Mouse (Mus musculus) lung, postnatal 10 days (tissue): Measurements from ENCODE around the gene Gm9573.

Source experiments
- DNase-seq: peaks from one replicate; pipeline ENCODE4 v3.0.0; 2021

Gene Gm9573

GRCm38 (mm10) chr17:35626537-35626936 is at the start of gene Gm9573:
Gene Gm9573, minus strand, starts transcription at chr17:35626637.
- DNase-seq = no peak

DNA sequence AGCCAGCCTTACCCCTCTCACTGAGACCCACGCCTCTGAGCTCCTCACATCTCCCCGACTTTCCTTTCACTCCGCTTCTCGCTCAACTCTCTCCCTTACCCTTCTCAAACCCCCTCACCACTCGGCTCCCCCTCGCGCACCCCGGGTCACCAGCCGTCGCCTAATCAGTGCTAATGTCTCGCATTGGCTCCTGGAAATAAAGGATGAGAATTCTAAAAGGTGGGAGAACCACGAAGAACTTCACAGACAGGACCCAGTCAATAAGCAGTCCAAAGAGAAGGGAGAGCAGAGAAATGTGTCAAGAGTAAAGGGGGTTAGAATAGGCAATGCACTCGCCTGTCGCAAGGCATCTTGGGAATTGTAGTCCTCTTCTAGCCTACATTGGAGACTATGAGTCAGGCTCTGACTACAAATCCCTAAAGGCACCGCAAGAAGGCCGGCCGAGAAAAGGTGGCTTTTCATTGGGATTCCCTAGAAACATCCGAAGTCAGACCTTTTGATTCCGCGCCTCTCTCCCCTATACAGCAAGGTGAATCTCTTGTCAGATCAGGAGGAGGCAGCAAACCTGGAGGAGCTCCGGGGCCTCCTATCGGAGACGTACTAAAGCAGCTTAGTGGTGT is 47.1 kb upstream of the Gm9573 start, which contains the start of gene Gtf2h4:
Gene Gtf2h4, minus strand, starts transcription at position 324 of the 620 bp plus-strand sequence.
- peak; percentile 97 for DNase-seq

- no peak for DNase-seq
Measured at GRCm38 (mm10) chr17:35672527-35672926, 46.1 kb upstream of the Gm9573 start.

GRCm38 (mm10) chr17:35671846-35672245 is 45.4 kb upstream of the Gm9573 start:
- no peak for DNase-seq

GRCm38 (mm10) chr17:35669731-35670130 is 43.3 kb upstream of the Gm9573 start:
- no peak for DNase-seq

DNA sequence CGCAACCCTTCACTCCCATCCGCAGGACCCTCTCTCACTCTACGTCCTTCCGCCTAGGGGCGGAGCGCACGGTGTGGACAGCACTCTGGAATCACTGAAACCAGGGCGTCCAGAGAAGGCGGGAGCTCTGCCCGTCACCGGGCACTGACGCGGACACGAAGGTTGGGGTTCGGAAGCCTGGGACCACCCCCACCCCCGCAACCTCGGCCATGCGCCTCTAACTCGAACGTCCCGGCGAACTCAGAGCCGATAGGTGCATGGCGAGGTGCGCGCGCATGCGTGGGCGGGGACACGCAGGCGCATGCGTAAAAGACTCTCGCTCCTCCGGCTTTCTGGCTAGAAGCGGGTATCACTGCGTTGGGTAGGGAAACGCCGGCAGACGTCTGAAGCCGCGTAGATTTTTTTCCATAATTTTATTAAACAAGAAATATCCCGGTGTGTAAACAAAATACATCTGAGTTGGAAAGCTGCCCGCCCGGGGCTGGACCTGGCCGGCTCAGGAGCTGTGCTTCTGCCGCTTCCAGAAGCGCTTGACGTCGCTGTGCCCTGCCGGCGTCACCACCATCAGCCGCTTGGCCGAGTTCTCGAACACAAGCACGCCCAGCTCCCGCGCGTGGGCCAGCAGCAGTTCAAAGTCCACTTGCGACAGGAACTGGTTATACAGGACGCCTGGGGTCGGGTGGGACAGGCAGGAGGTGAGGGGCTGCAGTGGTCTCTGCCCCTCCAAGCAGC is 41.1 kb upstream of the Gm9573 start, which contains the start of gene Vars2:
Gene Vars2, minus strand, starts transcription at position 259 of the 732 bp plus-strand sequence.
- peak; percentile 97 for DNase-seq

GRCm38 (mm10) chr17:35666851-35667256 is 40.4 kb upstream of the Gm9573 start:
- DNase-seq = peak; percentile 37

DNA sequence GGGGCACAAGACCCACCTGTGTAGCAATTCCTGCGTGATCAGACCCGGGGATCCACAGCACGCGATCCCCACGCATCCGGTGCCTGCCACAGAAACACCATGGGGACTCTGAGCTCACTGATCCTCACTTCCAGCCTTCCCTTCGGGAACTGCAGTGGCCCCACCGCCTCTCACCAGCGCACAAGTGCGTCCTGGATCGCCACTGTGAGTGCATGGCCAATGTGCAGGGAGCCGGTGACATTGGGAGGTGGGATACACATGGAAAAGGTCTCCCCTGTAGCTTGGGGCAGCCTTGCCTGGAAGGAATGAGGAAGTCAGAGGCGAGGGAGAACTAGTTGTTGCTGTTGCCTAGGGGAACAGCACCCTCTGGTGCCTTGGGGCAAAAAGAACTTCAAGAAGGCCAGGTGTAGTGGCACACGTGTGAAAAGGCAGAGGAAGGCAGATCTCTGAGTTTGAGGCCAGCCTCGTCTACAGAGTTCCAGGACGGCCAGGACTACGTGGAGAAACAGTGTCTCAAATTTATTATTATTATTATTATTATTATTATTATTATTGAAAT is 39.6 kb upstream of the Gm9573 start:
- peak; percentile 65 for DNase-seq

- DNase-seq = no peak
Measured at GRCm38 (mm10) chr17:35653086-35653485, 26.6 kb upstream of the Gm9573 start.

GRCm38 (mm10) chr17:35649429-35649828 is 23.0 kb upstream of the Gm9573 start:
- DNase-seq = peak; percentile 80

DNA sequence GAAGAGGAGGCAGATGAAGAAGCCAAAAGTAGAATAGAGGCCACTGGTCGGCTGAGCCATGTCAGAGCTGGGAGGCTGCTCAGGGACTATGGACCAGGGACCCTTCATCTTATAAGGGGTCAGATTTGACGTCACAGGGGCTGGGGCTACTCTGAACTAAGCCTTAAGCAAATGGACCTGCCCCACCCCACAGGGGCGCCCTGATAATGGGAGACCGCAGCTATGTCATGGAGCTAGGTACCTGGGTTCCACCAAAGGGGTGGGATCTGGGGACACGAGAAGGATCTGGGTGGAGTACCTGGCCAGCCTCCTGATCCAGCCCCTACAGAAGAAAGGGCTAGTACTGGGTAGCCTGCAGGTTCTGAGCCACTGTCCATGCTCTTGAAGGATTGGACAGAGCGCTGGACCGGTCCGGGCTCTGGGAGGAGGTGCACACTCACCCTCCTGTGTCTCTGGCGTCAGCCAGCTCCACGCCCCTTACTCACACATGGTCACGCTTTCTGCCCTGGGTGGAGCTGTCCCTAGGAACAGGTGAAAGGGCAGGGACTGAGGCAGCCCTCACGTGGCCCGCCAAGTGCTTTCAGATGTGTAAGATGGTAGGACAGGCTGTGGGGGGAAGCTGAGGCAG is 17.3 kb upstream of the Gm9573 start, which contains the start of gene Mucl3:
Gene Mucl3, minus strand, starts transcription at position 87 of the 628 bp plus-strand sequence.
- DNase-seq = no peak

DNA sequence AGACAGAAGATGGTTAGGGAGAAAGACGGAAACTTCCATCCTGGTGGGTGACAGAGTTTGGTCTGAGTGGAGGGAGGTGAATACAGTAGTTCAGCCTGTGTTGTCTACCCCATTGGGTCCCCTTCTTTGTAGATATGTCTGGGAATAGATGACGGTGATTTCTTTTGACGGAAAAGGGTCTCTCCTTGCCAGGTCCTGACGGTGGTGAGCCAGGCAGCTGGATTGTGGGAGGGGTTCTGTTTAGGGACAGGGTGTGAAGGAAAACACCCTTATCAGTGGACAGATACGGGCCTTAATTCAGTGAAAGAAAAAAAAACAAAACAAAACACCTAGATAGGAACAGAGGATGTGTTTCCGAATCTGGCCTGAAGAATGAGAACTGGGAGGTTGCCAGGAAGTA is 12.9 kb upstream of the Gm9573 start:
- no peak for DNase-seq

- DNase-seq = peak; percentile 89
Measured at GRCm38 (mm10) chr17:35638475-35639190, 12.2 kb upstream of the Gm9573 start.

GRCm38 (mm10) chr17:35636363-35636762 is 9.9 kb upstream of the Gm9573 start:
- peak; percentile 84 for DNase-seq

- DNase-seq = peak; percentile 82
Measured at GRCm38 (mm10) chr17:35635699-35636111, 9.3 kb upstream of the Gm9573 start.

DNA sequence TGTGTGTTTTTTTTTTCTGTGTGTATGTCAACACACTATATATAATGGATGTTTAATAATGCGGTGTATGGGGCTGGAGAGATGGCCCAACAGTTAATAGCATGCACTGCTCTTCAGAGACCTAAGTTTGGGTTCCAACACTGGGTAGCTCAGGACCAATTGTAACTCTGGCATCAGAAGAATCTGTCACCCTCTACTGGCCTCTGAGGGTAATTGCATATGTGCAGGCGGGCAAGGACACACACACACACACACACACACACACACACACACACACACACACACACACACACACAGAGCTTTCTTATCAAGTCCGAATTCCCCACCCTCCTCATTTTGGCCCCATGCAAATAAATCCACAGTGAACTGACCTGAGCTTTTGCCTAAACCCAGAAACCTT is 8.8 kb upstream of the Gm9573 start:
- no peak for DNase-seq

- peak; percentile 77 for DNase-seq
Measured at GRCm38 (mm10) chr17:35633992-35634391, 7.6 kb upstream of the Gm9573 start.

DNA sequence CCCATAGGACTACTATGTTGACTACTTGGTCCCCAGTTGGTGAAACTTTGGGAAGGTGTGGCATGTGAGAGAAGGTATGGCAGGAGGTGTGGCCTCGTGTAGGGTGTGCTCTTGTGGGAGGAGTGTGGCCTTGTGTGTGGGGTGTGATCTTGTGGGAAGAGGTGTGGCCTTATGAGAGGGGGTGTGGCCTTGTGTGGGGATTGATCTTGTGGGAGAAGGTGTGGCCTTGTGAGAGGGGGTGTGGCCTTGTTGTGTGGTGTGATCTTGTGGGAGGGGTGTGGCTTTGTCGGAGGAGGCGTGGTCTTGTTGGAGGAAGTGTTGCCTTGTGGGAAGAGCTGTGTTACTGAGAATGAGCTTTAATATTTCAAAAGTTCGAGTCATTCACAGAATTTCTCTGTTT is 9.3 kb downstream of the Gm9573 start:
- no peak for DNase-seq

DNA sequence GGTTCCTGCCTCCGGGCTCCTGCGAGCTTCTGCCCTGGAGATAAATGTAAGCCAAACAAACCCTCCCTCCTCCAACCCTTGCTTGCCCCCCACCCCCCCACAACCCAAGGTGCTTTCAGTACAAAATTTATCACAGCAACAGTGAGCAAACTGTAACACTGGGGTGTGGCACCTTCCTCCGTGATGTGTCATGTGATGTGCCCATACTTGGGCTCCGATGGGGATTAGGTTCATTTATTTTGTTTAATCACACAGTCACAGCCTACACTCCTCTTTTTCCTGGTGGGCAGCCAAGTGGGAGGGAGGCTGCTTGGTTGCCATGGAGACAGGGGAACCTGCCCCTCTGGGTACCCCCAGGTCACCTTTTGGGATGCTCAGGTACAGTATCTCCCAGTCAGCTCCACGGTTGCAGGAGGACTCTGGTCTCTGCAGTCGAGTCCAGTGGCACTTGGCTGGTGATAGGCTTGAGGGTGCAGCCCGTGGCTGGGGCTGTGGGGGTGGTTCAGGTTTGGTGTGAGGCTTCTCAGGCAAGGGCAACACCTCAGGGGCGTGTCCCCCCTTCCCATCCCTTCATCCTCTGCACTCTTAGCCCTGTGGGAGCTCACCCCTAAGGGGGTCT is 24.6 kb downstream of the Gm9573 start:
- no peak for DNase-seq

DNA sequence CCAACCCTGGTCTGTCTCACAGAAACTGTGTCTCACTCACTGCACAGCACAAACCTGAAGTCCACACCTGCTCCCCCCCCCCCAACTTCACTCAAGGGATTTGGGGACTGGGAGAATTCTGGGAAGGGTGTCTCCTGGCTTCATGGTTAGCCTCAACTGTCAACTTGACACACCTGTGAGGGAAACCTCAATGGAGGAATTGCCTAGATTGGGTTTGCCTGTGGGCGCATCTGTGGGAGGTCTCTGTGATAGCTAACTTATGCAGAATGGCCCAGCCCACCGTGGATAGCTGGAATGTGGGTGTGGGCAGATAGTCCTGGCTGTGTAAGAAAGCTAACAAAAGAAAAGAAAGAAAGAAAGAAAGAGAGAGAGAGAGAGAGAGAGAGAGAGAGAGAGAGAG is 25.2 kb downstream of the Gm9573 start, which contains the start of gene Sfta2:
Gene Sfta2, plus strand, starts transcription at position 301 of the 400 bp plus-strand sequence.
- DNase-seq = no peak

DNA sequence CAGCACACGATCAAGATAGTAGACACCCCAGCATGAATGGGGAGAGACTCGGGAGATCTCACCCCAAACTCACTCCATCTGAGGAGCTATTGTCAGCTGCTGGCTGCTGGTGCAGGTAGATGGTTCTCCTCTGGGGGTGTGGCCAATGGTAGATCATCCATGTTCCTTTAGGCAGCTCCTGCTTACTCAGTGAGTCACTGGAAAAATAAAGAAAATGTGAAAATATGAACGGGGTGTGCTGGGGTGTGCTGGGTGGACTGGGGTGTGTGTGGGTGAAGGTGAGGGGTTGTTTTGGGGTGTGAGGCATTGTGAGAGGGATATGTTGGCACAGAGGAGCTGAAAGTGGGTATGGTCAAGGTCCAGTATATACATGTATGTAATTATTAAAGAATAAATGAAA is 29.0 kb downstream of the Gm9573 start:
- DNase-seq = no peak

GRCm38 (mm10) chr17:35594456-35594855 is 32.0 kb downstream of the Gm9573 start:
- DNase-seq = no peak
